Mouse (Mus musculus) heart, postnatal 0 days (tissue): Measurements from ENCODE around the gene Itprip.

ENCODE experiments used
- CTCF ChIP-seq: IDR thresholded peaks from 2 replicates; pipeline ENCODE4 v1.5.1; 2016; ENCODE audit warnings: antibody characterized with exemption, control low read depth, low read depth
- EP300 ChIP-seq: IDR thresholded peaks from 2 replicates; pipeline ENCODE4 v1.6.1; 2016; ENCODE audit warnings: antibody characterized with exemption, low read depth

- TF ChIP-seq CTCF (no peak), EP300 (no peak)
These were observed 20.5 kb downstream of the Itprip start for GRCm38 (mm10) chr19:47898472-47899079.
